Mouse (Mus musculus): ENCODE measurements around the gene Higd2a. TPM values are rescaled to one million over a fixed set of nuclear protein-coding genes. Genes with fewer than 3 reads are reported as not detected.

Higd2a gene
- total and polyA plus RNA-seq, 3 experiments = 169 to 270 (median 189) TPM

GRCm38 (mm10) chr13:54596870-54597269 lies 6.9 kb downstream of the Higd2a start:
- no peak for TF ChIP-seq CTCF (IDR thresholded peaks at IDR 0.05)
- no peak for TF ChIP-seq EP300 (IDR thresholded peaks at IDR 0.05; ENCODE audit: insufficient read depth, low read depth, low read length)
- TF ChIP-seq POLR2A (IDR thresholded peaks at IDR 0.05; ENCODE audit: insufficient read depth, low read depth, low read length) = no peak
- no peaks in the 10 kb centered on the region; the same call in 1 of the 2 replicates for H3K79me2 ChIP-seq (replicated peaks; ENCODE audit: control insufficient read depth, insufficient read depth, low read length)
- H3K4me1 ChIP-seq (ENCODE audit: control insufficient read depth, insufficient read depth, low read length) = peaks cover 6% of the 10 kb centered on the region
- H3K36me3 ChIP-seq (ENCODE audit: control insufficient read depth, insufficient read depth, low read length) = no peaks in the 10 kb centered on the region
- H3K27ac ChIP-seq = no peak overlapping the region
- WGBS = 53% methylated on average over 5 of the region's 5 CpGs
- H3K9ac ChIP-seq (ENCODE audit: low read depth, low read length) = no peak overlapping the region
- H3K4me3 ChIP-seq = no peak overlapping the region
- H3K27me3 ChIP-seq (ENCODE audit: control insufficient read depth, insufficient read depth, low read length) = no peaks in the 10 kb centered on the region
- intact Hi-C loops (cut with DNase I) = no loop called here
- no peak for DNase-seq

GRCm38 (mm10) chr13:54598622-54599143 lies 8.7 kb downstream of the Higd2a start:
- WGBS = 89% methylated on average over 12 of the region's 12 CpGs
- H3K27ac ChIP-seq = no peak overlapping the region
- no peaks in the 10 kb centered on the region for H3K36me3 ChIP-seq (ENCODE audit: control insufficient read depth, insufficient read depth, low read length)
- intact Hi-C loops (cut with DNase I) = no loop called here
- no peaks in the 10 kb centered on the region for H3K27me3 ChIP-seq (ENCODE audit: control insufficient read depth, insufficient read depth, low read length)
- peaks cover 8% of the 10 kb centered on the region for H3K4me1 ChIP-seq (ENCODE audit: control insufficient read depth, insufficient read depth, low read length)
- no peak overlapping the region for H3K4me3 ChIP-seq
- peaks cover 2% of the 10 kb centered on the region; the same call in 1 of the 2 replicates for H3K79me2 ChIP-seq (replicated peaks; ENCODE audit: control insufficient read depth, insufficient read depth, low read length)
- H3K9ac ChIP-seq (ENCODE audit: low read depth, low read length) = no peak overlapping the region
- TF ChIP-seq CTCF (IDR thresholded peaks at IDR 0.05) = no peak
- no peak for DNase-seq

DNA sequence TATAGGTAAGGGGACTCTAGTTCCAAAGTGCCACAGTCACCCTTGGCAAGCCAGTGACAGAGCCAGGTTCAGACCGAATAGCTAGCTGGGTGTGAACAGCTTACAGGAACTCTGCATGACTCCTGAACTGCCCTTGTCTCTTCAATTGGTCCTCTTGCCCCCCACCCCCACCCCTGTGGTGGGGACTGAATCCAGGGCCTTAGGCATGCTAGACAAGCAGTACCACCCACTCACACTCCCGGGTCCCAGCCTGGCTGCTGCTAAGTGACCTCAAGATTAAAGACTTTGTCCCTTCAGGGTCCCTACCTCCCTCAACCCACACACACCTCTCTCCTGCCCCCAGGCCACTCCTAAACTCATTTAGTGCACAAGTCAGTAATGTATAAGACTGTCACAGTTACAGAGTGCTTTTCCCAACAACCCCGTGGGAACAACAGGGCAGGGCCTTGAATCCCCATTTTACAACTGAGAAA lies 12.7 kb downstream of the Higd2a start:
- Histone ChIP-seq H3K79me2 (replicated peaks; ENCODE audit: control insufficient read depth, insufficient read depth, low read length) (peaks cover 2% of the 10 kb centered on the region; the same call in 1 of the 2 replicates), H3K36me3 (ENCODE audit: control insufficient read depth, insufficient read depth, low read length) (peaks cover 6% of the 10 kb centered on the region), H3K4me1 (ENCODE audit: control insufficient read depth, insufficient read depth, low read length) (peaks cover 12% of the 10 kb centered on the region), H3K27me3 (ENCODE audit: control insufficient read depth, insufficient read depth, low read length) (no peaks in the 10 kb centered on the region), H3K4me3 (no peak overlapping the region), H3K9ac (ENCODE audit: low read depth, low read length) (no peak overlapping the region), H3K27ac (no peak overlapping the region)
- intact Hi-C loops (cut with DNase I) = no loop called here
- 74% methylated on average over 3 of the region's 3 CpGs for WGBS
- DNase-seq = no peak
- TF ChIP-seq POLR2A (IDR thresholded peaks at IDR 0.05; ENCODE audit: insufficient read depth, low read depth, low read length) (no peak), EP300 (IDR thresholded peaks at IDR 0.05; ENCODE audit: insufficient read depth, low read depth, low read length) (no peak), CTCF (IDR thresholded peaks at IDR 0.05) (no peak)

GRCm38 (mm10) chr13:54603501-54603900 lies 13.5 kb downstream of the Higd2a start:
- peaks cover 6% of the 10 kb centered on the region for H3K36me3 ChIP-seq (ENCODE audit: control insufficient read depth, insufficient read depth, low read length)
- H3K27ac ChIP-seq = no peak overlapping the region; the same call in 1 of the 2 replicates
- intact Hi-C loops (cut with DNase I) = no loop called here
- no peak overlapping the region for H3K9ac ChIP-seq (ENCODE audit: low read depth, low read length)
- H3K4me3 ChIP-seq = no peak overlapping the region
- no peak for DNase-seq
- H3K27me3 ChIP-seq (ENCODE audit: control insufficient read depth, insufficient read depth, low read length) = no peaks in the 10 kb centered on the region
- peaks cover 2% of the 10 kb centered on the region; the same call in 1 of the 2 replicates for H3K79me2 ChIP-seq (replicated peaks; ENCODE audit: control insufficient read depth, insufficient read depth, low read length)
- peaks cover 11% of the 10 kb centered on the region for H3K4me1 ChIP-seq (ENCODE audit: control insufficient read depth, insufficient read depth, low read length)
- no peak for TF ChIP-seq EP300 (IDR thresholded peaks at IDR 0.05; ENCODE audit: insufficient read depth, low read depth, low read length)
- TF ChIP-seq CTCF (IDR thresholded peaks at IDR 0.05) = no peak
- TF ChIP-seq POLR2A (IDR thresholded peaks at IDR 0.05; ENCODE audit: insufficient read depth, low read depth, low read length) = no peak

DNA sequence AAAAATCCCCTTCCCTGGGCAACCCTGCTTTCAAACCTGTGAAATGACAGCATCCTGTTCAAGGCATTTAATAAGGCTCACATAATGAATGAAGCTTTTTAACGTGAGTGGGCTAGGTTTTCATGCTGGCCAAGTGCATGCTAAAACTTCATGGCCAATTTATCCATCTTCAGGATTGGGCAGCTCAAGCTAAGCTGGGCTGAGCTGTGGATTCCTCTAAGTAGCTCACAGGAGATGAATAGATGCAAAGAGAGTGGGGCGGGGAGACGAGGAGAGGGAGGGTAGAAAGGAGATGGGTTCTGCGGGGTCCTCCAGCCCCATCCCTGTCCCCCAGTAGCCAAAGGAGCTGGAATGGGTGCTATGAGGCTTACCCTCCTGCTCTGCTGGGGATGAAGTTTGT lies 14.2 kb downstream of the Higd2a start:
- Histone ChIP-seq H3K4me3 (no peak overlapping the region), H3K27ac (peak overlapping the region; percentile 86; the same call in 1 of the 2 replicates), H3K79me2 (replicated peaks; ENCODE audit: control insufficient read depth, insufficient read depth, low read length) (peaks cover 2% of the 10 kb centered on the region; the same call in 1 of the 2 replicates), H3K9ac (ENCODE audit: low read depth, low read length) (no peak overlapping the region), H3K36me3 (ENCODE audit: control insufficient read depth, insufficient read depth, low read length) (peaks cover 6% of the 10 kb centered on the region), H3K27me3 (ENCODE audit: control insufficient read depth, insufficient read depth, low read length) (no peaks in the 10 kb centered on the region), H3K4me1 (ENCODE audit: control insufficient read depth, insufficient read depth, low read length) (peaks cover 11% of the 10 kb centered on the region)
- intact Hi-C loops (cut with DNase I) = no loop called here
- no peak for TF ChIP-seq POLR2A (IDR thresholded peaks at IDR 0.05; ENCODE audit: insufficient read depth, low read depth, low read length)
- TF ChIP-seq EP300 (IDR thresholded peaks at IDR 0.05; ENCODE audit: insufficient read depth, low read depth, low read length) = no peak
- no peak for TF ChIP-seq CTCF (IDR thresholded peaks at IDR 0.05)
- 77% methylated on average over 4 of the region's 4 CpGs for WGBS
- no peak for DNase-seq

DNA sequence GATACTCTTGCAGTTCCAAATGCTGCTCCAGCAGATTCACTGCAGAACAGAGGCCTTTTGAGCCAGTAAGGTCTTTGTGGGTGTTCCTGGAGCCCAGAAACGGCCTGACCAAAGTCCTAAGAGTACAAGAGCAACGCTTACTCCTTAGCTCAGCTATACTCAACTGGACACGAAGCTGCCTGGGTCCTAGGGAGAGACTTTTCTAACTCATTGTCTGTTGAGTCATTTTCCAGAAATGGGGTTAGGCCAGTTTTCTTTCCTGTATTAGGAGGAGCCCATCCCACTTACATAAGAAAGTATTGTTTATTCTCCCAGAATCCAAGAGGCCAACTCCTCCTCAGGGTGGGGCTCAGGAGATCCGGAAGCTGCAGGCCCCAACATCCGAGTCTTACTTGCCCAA lies 15.4 kb downstream of the Higd2a start:
- Histone ChIP-seq H3K27ac (peak overlapping the region; percentile 86), H3K4me3 (no peak overlapping the region), H3K27me3 (ENCODE audit: control insufficient read depth, insufficient read depth, low read length) (no peaks in the 10 kb centered on the region), H3K36me3 (ENCODE audit: control insufficient read depth, insufficient read depth, low read length) (peaks cover 6% of the 10 kb centered on the region), H3K4me1 (ENCODE audit: control insufficient read depth, insufficient read depth, low read length) (peaks cover 11% of the 10 kb centered on the region), H3K9ac (ENCODE audit: low read depth, low read length) (peak overlapping the region; percentile 22), H3K79me2 (replicated peaks; ENCODE audit: control insufficient read depth, insufficient read depth, low read length) (peaks cover 2% of the 10 kb centered on the region; the same call in 1 of the 2 replicates)
- 48% methylated on average over 5 of the region's 5 CpGs for WGBS
- TF ChIP-seq POLR2A (IDR thresholded peaks at IDR 0.05; ENCODE audit: insufficient read depth, low read depth, low read length) = peak; percentile 73; the same call in 1 of the 2 replicates
- no peak for TF ChIP-seq CTCF (IDR thresholded peaks at IDR 0.05)
- TF ChIP-seq EP300 (IDR thresholded peaks at IDR 0.05; ENCODE audit: insufficient read depth, low read depth, low read length) = 0 out of 2 replicates have a peak, but pooled peaks have one; percentile 40
- no peak for DNase-seq
- intact Hi-C loops (cut with DNase I) = no loop called here

Measured in heart, adult 2 months (tissue).